Mouse (Mus musculus): ENCODE results near the gene Mrps14.

DNA sequence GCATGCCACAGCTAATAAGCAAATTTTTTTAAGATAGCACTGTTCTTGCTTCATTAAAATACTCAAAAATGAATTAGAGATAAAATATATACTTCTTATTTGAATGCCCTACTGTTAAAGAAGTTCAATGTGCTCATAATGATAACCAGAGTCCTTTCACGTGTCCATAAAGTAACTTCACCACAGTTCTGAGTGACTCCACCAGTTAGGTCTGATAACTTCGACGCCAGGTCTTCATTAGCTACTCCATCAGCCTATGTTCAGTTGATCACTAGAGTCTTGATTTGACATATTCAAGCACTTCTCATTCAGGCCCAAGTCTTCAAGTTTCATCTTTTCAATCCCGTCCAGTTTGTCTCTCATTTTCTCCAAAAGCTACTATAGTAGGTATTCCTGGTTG is 32.2 kb downstream of the Mrps14 start:
- TF ChIP-seq CTCF (IDR thresholded peaks at IDR 0.05; ENCODE audit: borderline replicate concordance, control insufficient read depth, extremely low read depth, insufficient read depth, low read length, poor library complexity) (no peak), POLR2A (IDR thresholded peaks at IDR 0.05; ENCODE audit: control insufficient read depth, extremely low read depth, insufficient read depth, low read length, poor library complexity) (no peak)

Measured in thymus, adult 2 months (tissue).